Mouse (Mus musculus) cortical plate, adult 2 months (tissue): ENCODE results near the gene Qrfpr.

ENCODE experiments used
- CTCF ChIP-seq: fragments of 200-500 bp; IDR thresholded peaks from 2 replicates; pipeline ENCODE4 v1.5.1; 2011; ENCODE audit warnings: mild to moderate bottlenecking, control low read depth, low read length; ENCODE audit not compliant: insufficient read depth; ENCODE audit errors: extremely low read depth
- POLR2A ChIP-seq: fragments of 200-500 bp; IDR thresholded peaks from 2 replicates; pipeline ENCODE4 v1.6.1; 2011; ENCODE audit warnings: mild to moderate bottlenecking, low read length, control low read depth; ENCODE audit not compliant: insufficient read depth; ENCODE audit errors: extremely low read depth

- no peak for TF ChIP-seq CTCF
- no peak for TF ChIP-seq POLR2A
Observed at GRCm38 (mm10) chr3:36186510-36186909, 35.6 kb downstream of the Qrfpr start.
